Mouse (Mus musculus) heart, adult 2 months (tissue): ENCODE data around the gene Vmp1.

ENCODE experiments used
- CTCF ChIP-seq: fragments of 200-600 bp; IDR thresholded peaks from 2 replicates; pipeline ENCODE4 v1.8.1; 2022; ENCODE audit warnings: antibody characterized with exemption, mild to moderate bottlenecking, moderate library complexity
- EP300 ChIP-seq: fragments of 200-500 bp; IDR thresholded peaks from 2 replicates; pipeline ENCODE4 v1.6.1; 2011; ENCODE audit warnings: low read depth, low read length, control low read depth; ENCODE audit not compliant: insufficient read depth

- no peak for TF ChIP-seq CTCF
- no peak for TF ChIP-seq EP300
Measured at GRCm38 (mm10) chr11:86664406-86664805, 19.2 kb downstream of the Vmp1 start.
